Mouse (Mus musculus) hindbrain, postnatal 0 days (tissue): ENCODE data around the gene Map2k6. TPM values are rescaled to one million over a fixed set of nuclear protein-coding genes. Genes with fewer than 3 reads are reported as not detected.

Source experiments
- ATAC-seq: fragments of 200-750 bp; cut with Nextera tagmentation; 2 replicates; pipeline ENCODE4 v1.8.0; 2017; ENCODE audit warnings: mild to moderate bottlenecking, moderate TSS enrichment, moderate library complexity
- DNase-seq: peaks from one replicate; pipeline ENCODE4 v3.0.0-alpha.2; 2015; ENCODE audit warnings: low spot score
- H3K27ac ChIP-seq: fragments of 300-500 bp; sonication (generic); 2 replicates; pipeline ENCODE4 v1.5.1; 2014; ENCODE audit warnings: mild to moderate bottlenecking
- H3K27me3 ChIP-seq: fragments of 300-500 bp; sonication (generic); 2 replicates; pipeline ENCODE4 v1.6.1; 2014; ENCODE audit warnings: low read length, mixed read lengths; ENCODE audit not compliant: insufficient read depth
- H3K36me3 ChIP-seq: fragments of 300-500 bp; sonication (generic); 2 replicates; pipeline ENCODE4 v1.6.1; 2014; ENCODE audit warnings: low read length, mixed read lengths; ENCODE audit not compliant: insufficient read depth
- H3K4me1 ChIP-seq: fragments of 300-500 bp; sonication (generic); 2 replicates; pipeline ENCODE4 v1.6.1; 2014; ENCODE audit warnings: antibody characterized with exemption, low read length, mixed read lengths; ENCODE audit not compliant: insufficient read depth
- H3K4me2 ChIP-seq: fragments of 300-500 bp; sonication (generic); 2 replicates; pipeline ENCODE4 v1.6.1; 2014; ENCODE audit warnings: low read depth, mild to moderate bottlenecking, low read length, moderate library complexity, mixed read lengths
- H3K4me3 ChIP-seq: fragments of 300-500 bp; sonication (generic); 2 replicates; pipeline ENCODE4 v1.5.1; 2014; ENCODE audit warnings: low read length
- H3K9ac ChIP-seq: fragments of 300-500 bp; sonication (generic); replicated peaks from 2 replicates; pipeline ENCODE4 v1.6.1; 2014; ENCODE audit warnings: mild to moderate bottlenecking, low read length, moderate library complexity, mixed read lengths
- H3K9me3 ChIP-seq: fragments of 300-500 bp; sonication (generic); 2 replicates; pipeline ENCODE4 v1.6.1; 2016; ENCODE audit warnings: low read length, mixed read lengths
- CTCF ChIP-seq: IDR thresholded peaks from 2 replicates; pipeline ENCODE4 v1.5.1; 2016; ENCODE audit warnings: antibody characterized with exemption, control low read depth, low read depth
- WGBS: fragments of 180-500 bp; shearing (Covaris S2); extraction: QIAGEN DNeasy Blood & Tissue Kit; methylation state at CpG from one replicate; pipeline ENCODE4 v1.1.7; 2014; 5-methylcytosine and 5-hydroxymethylcytosine counted together
- polyA plus RNA-seq: library from polyadenylated mRNA; unstranded; fragments of >200 nt; fragmentation: Nextera tagmentation; extraction: Ambion mirVana; gene quantifications from 2 replicates; pipeline ENCODE4 v1.2.1, GENCODE M21; 2015
- total RNA-seq: library from RNA; depleted of rRNA; stranded (reverse); fragments of >200 nt; gene quantifications from 2 replicates; pipeline ENCODE4 v1.2.3, GENCODE M21; 2014

The Map2k6 gene
- total and polyA plus RNA-seq, 2 experiments from 2014 or later, result 16.3 to 21.2 TPM

DNA sequence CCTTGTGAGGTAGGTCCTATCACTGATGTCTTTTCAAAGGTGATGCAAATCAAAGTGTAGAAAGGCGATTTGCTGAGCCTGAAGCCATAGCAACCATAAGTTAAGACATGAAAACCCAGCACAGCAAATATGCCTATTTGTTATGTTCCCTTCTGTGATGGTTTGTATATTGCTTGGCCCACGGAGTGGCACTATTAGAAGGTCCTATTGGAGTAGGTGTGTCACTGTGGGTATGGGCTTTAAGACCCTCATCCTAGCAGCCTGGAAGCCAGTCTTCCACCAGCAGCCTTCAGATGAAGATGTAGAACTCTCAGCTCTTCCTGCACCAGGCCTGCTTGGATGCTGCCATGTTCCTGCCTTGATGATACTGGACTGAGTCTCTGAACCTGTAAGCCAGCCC is 13.4 kb upstream of the Map2k6 start:
- WGBS, result 88% methylated on average over 2 of the region's 2 CpGs

GRCm38 (mm10) chr11:110392763-110393162 is 6.2 kb upstream of the Map2k6 start:
- H3K27me3 ChIP-seq, result no peaks in the 10 kb centered on the region
- DNase-seq (no peak), ATAC-seq (no peak)
- no peak overlapping the region for H3K27ac ChIP-seq
- H3K36me3 ChIP-seq, result no peaks in the 10 kb centered on the region
- no peak for TF ChIP-seq CTCF
- H3K9me3 ChIP-seq, result no peaks in the 10 kb centered on the region
- no peak overlapping the region for H3K9ac ChIP-seq
- WGBS, result 29% methylated on average over 3 of the region's 3 CpGs
- H3K4me2 ChIP-seq, result no peak overlapping the region
- no peak overlapping the region for H3K4me3 ChIP-seq
- no peaks in the 10 kb centered on the region for H3K4me1 ChIP-seq

More for the DNA sequence above, 13.4 kb upstream of the Map2k6 start:
- no peak for TF ChIP-seq CTCF
- Histone ChIP-seq H3K27ac (no peak overlapping the region), H3K4me3 (no peak overlapping the region), H3K9ac (no peak overlapping the region), H3K4me2 (no peak overlapping the region), H3K36me3 (no peaks in the 10 kb centered on the region), H3K4me1 (no peaks in the 10 kb centered on the region), H3K9me3 (no peaks in the 10 kb centered on the region), H3K27me3 (no peaks in the 10 kb centered on the region)
- ATAC-seq (no peak), DNase-seq (no peak)

DNA sequence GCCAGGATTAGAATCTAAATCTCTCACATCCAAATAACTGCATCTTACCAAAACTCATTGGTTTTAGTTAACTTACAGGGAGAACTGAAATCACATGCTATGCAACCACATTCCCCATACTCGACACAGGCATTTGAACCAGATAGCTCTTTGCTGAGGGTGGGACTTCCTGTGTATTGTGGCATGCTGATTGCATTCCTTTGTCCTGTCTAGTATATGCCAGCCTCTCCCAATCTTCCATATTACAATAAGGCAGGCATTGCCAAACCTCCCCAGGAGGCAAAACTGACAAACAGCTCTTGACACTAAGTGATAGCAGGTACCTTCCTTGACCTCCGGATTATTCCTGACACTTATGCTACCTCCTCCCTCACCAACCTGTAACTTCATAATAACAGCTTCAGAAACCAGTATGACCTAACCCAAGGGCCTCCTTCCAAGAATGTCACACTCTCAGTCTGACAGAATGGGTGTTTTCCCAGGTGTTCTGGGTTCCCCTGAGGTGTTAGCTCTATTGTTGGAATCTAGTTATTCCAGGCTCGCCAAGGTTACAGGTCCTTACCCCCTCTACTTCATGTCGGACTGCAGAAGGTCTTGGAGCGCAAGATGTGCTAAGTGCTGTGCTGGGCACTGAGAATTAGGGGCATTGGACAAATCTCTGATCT is 4.0 kb upstream of the Map2k6 start:
- Histone ChIP-seq H3K27me3 (no peaks in the 10 kb centered on the region), H3K36me3 (no peaks in the 10 kb centered on the region), H3K4me2 (no peak overlapping the region), H3K4me1 (no peaks in the 10 kb centered on the region), H3K27ac (no peak overlapping the region), H3K9ac (no peak overlapping the region), H3K9me3 (no peaks in the 10 kb centered on the region), H3K4me3 (no peak overlapping the region)
- WGBS, result 88% methylated on average over 5 of the region's 5 CpGs
- no peak for DNase-seq
- ATAC-seq, result no peak
- no peak for TF ChIP-seq CTCF

DNA sequence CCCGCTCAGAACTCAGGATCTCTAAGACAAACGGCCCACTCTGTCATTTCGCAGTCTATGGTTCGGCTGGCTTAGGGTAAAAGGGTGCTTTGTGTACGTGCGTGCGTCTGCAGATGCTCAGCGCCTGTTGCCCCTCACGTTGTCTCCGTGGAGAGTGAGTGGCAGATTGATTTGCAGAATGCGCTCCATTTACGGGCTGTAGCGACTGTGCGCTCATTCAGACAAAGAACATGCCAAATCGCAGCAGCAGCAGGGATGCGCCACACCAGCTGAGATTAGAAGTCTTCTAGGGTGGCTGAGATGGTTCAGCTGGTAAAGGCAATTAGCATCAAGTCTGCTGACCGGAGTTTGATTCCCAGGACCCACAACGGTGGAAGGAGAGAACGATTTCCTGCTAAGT is 2.8 kb upstream of the Map2k6 start:
- Histone ChIP-seq H3K9me3 (no peaks in the 10 kb centered on the region), H3K4me3 (peak overlapping the region; percentile 16), H3K9ac (no peak overlapping the region), H3K4me2 (peak overlapping the region; percentile 46), H3K4me1 (peaks cover 5% of the 10 kb centered on the region; the same call in 1 of the 2 replicates), H3K27ac (no peak overlapping the region), H3K36me3 (no peaks in the 10 kb centered on the region), H3K27me3 (no peaks in the 10 kb centered on the region)
- TF ChIP-seq CTCF, result no peak
- peak; percentile 34; the same call in 1 of the 2 replicates for ATAC-seq
- WGBS, result 10% methylated on average over 19 of the region's 19 CpGs
- peak; percentile 39 for DNase-seq

GRCm38 (mm10) chr11:110399240-110400150 is 573 bp downstream of the Map2k6 start:
- Histone ChIP-seq H3K27ac (no peak overlapping the region), H3K4me2 (peak overlapping the region; percentile 71), H3K9ac (peak overlapping the region; percentile 51), H3K4me3 (peak overlapping the region; percentile 71), H3K4me1 (peaks cover 6% of the 10 kb centered on the region; the same call in 1 of the 2 replicates), H3K9me3 (no peaks in the 10 kb centered on the region), H3K36me3 (no peaks in the 10 kb centered on the region), H3K27me3 (no peaks in the 10 kb centered on the region)
- TF ChIP-seq CTCF, result no peak
- ATAC-seq, result no peak
- peak; percentile 20 for DNase-seq
- 6% methylated on average over 15 of the region's 15 CpGs for WGBS

GRCm38 (mm10) chr11:110400283-110400682 is 1.4 kb downstream of the Map2k6 start:
- peak overlapping the region; percentile 71 for H3K4me2 ChIP-seq
- H3K4me1 ChIP-seq, result peaks cover 6% of the 10 kb centered on the region; the same call in 1 of the 2 replicates
- WGBS, result 57% methylated on average over 1 of the region's 1 CpGs
- TF ChIP-seq CTCF, result no peak
- H3K36me3 ChIP-seq, result no peaks in the 10 kb centered on the region
- ATAC-seq, result no peak
- no peaks in the 10 kb centered on the region for H3K9me3 ChIP-seq
- H3K27me3 ChIP-seq, result no peaks in the 10 kb centered on the region
- 0 out of 2 replicates have a peak overlapping the region, but pooled peaks have one; percentile 51 for H3K9ac ChIP-seq
- H3K4me3 ChIP-seq, result peak overlapping the region; percentile 71
- no peak overlapping the region for H3K27ac ChIP-seq
- DNase-seq, result no peak
